Mouse (Mus musculus) stomach, embryonic 16.5 days (tissue): ENCODE data around the gene Gjc2. TPM values are rescaled to one million over a fixed set of nuclear protein-coding genes. Genes with fewer than 3 reads are reported as not detected.

Experiments used
- ATAC-seq: fragments of 200-750 bp; cut with Nextera tagmentation; 2 replicates; pipeline ENCODE4 v1.8.0; 2017; ENCODE audit warnings: moderate number of reproducible peaks, moderate TSS enrichment; ENCODE audit not compliant: insufficient read depth, low FRiP score
- H3K27ac ChIP-seq: fragments of 300-500 bp; sonication (generic); 2 replicates; pipeline ENCODE4 v1.5.1; 2014; ENCODE audit warnings: low read length
- H3K27me3 ChIP-seq: fragments of 300-500 bp; sonication (generic); 2 replicates; pipeline ENCODE4 v1.6.1; 2014; ENCODE audit warnings: low read length, control low read depth, mixed read lengths; ENCODE audit not compliant: control insufficient read depth, insufficient read depth
- H3K36me3 ChIP-seq: fragments of 300-500 bp; sonication (generic); 2 replicates; pipeline ENCODE4 v1.6.1; 2014; ENCODE audit warnings: low read length; ENCODE audit not compliant: control insufficient read depth, insufficient read depth
- H3K4me1 ChIP-seq: fragments of 300-500 bp; sonication (generic); 2 replicates; pipeline ENCODE4 v1.6.1; 2014; ENCODE audit warnings: low read length, control low read depth, mixed read lengths; ENCODE audit not compliant: control insufficient read depth, insufficient read depth
- H3K4me2 ChIP-seq: fragments of 300-500 bp; sonication (generic); 2 replicates; pipeline ENCODE4 v1.6.1; 2014; ENCODE audit warnings: low read depth, low read length, mixed read lengths
- H3K4me3 ChIP-seq: fragments of 300-500 bp; sonication (generic); replicated peaks from 2 replicates; pipeline ENCODE4 v1.5.1; 2014; ENCODE audit warnings: mild to moderate bottlenecking, low read length
- H3K9ac ChIP-seq: fragments of 300-500 bp; sonication (generic); 2 replicates; pipeline ENCODE4 v1.6.1; 2014; ENCODE audit warnings: low read length
- H3K9me3 ChIP-seq: fragments of 300-500 bp; sonication (generic); replicated peaks from 2 replicates; pipeline ENCODE4 v1.6.1; 2016; ENCODE audit warnings: low read length, control low read depth; ENCODE audit not compliant: control insufficient read depth
- WGBS: fragments of 180-500 bp; shearing (Covaris S2); extraction: QIAGEN DNeasy Blood & Tissue Kit; methylation state at CpG from one replicate; pipeline ENCODE4 v1.1.7; 2014; 5-methylcytosine and 5-hydroxymethylcytosine counted together
- polyA plus RNA-seq: library from polyadenylated mRNA; unstranded; fragments of >200 nt; fragmentation: Nextera tagmentation; extraction: Ambion mirVana; gene quantifications from 2 replicates; pipeline ENCODE4 v1.2.1, GENCODE M21; 2015

Gjc2 gene
- polyA plus RNA-seq, 1 experiment from 2014 or later, result 0.62 TPM

DNA sequence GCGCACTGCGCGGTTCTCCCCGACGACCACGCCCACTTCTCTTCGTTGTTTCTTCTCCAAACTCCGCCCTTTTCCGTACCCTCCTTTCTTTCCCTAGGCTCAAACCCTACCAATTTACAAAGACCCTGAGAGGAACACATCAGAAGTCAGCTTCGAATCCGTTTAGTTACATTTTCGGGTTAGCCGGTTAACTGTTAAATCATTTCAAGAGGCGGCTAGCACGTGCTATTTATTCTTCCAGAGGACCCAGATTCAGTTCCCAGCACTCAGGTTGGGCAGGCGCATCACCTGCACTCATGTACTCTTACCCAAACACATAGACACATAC is 9.0 kb upstream of the Gjc2 start, which contains the start of gene Guk1:
TSS of gene Guk1 (minus strand) at position 154 of the 328 bp plus-strand sequence.
- 5% methylated on average over 16 of the region's 16 CpGs for WGBS
- Histone ChIP-seq H3K4me3 (peak within 1 kb of the TSS; percentile 63), H3K9me3 (no peaks in the 10 kb centered on the region), H3K9ac (peak within 1 kb of the TSS; percentile 73), H3K4me1 (0 out of 2 replicates have a peak, but pooled peaks cover 5% of the 10 kb centered on the region), H3K27ac (peak within 1 kb of the TSS; percentile 89), H3K27me3 (no peaks in the 10 kb centered on the region), H3K4me2 (peak within 1 kb of the TSS; percentile 70), H3K36me3 (no peaks in the 10 kb centered on the region)
- no peak for ATAC-seq

DNA sequence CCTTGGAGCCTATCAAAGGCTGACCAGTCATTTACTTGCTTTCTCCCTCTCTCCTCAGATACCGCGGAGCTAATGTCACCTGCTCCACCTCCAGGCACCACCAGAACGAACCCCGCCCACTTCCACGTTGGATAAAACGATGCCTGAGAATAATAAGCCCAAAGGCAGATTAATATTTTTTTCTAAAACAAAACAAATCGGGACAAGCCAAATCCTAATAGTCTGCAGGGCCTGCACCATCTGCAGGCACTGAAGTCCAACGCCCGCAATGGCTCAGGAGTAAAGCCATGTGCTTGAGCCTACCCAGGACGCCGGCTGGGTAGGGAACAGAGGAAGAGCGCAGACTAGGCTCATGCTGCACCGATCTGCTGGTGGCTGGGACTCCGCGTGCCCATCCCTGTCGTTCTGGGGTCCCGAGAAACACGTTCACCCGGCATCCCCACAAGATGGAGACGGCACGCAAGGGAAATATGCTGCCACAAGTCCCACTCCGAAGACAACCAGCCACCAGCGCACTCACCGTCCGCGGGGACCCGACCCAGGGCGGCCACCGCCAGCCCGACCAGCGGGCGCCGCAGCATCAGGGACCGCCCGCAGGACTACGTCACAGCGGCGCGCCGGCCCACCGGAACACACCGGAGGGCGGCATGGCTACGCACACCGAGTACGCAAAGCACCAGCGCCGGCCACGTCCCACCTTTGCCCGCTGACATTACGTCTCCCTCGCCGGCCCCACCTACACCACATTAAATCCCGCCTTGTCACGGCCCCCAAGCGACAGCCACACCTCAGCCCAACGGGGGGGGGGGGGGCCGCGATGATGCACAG is 8.4 kb upstream of the Gjc2 start:
- Histone ChIP-seq H3K27me3 (no peaks in the 10 kb centered on the region), H3K4me3 (peak overlapping the region; percentile 63), H3K9me3 (no peaks in the 10 kb centered on the region), H3K4me1 (0 out of 2 replicates have a peak, but pooled peaks cover 5% of the 10 kb centered on the region), H3K27ac (peak overlapping the region; percentile 89), H3K36me3 (no peaks in the 10 kb centered on the region), H3K4me2 (peak overlapping the region; percentile 70), H3K9ac (peak overlapping the region; percentile 73)
- peak; percentile 97 for ATAC-seq
- under 1% methylated on average over 57 of the region's 59 CpGs for WGBS

DNA sequence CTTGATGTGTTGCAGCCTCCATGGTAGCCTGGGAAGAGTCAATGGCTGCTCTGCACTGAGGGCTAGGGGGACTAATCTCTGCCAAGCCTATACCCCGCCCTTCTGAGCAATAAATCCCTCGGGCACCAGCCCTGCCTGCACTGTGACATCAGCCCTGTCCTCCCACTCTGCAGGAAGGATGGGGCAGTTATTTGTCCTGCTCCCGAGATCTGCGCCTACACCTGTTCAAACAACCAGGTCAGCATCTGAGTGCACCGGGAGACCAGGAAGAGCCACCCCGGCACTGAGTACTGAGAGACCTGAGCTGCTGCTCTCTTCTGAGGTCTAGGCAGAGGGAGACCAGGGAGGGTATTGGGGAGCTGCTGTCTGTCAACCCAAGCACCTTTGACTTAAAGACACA is 4.7 kb upstream of the Gjc2 start:
- Histone ChIP-seq H3K4me3 (no peak overlapping the region), H3K9me3 (no peaks in the 10 kb centered on the region), H3K27ac (no peak overlapping the region), H3K4me2 (no peak overlapping the region), H3K9ac (no peak overlapping the region), H3K36me3 (peaks cover 7% of the 10 kb centered on the region; the same call in 1 of the 2 replicates), H3K27me3 (no peaks in the 10 kb centered on the region), H3K4me1 (peaks cover 12% of the 10 kb centered on the region)
- 56% methylated on average over 6 of the region's 6 CpGs for WGBS
- no peak for ATAC-seq

DNA sequence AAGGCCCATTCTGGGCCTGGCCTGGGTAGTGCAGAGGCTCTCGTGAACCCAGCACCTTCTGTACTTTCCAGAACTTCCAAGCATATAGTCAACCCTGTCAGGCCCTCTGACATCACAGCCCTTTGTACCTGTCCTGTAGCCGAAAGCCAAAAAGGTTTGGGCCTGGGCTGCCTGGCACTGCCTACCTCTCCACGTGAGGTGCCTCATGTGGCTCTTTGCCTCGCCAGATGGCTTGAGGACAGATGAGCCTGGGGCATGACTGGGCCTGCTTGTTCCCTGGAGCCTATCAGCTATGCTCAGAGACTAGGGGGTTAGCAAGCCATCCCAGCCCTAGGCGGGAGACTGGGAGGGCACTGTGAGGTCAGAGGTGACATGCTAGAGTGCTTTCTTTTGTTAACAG is 2.5 kb upstream of the Gjc2 start:
- Histone ChIP-seq H3K9me3 (no peaks in the 10 kb centered on the region), H3K9ac (no peak overlapping the region), H3K4me1 (peaks cover 12% of the 10 kb centered on the region), H3K27me3 (no peaks in the 10 kb centered on the region), H3K27ac (no peak overlapping the region), H3K4me3 (no peak overlapping the region), H3K4me2 (no peak overlapping the region), H3K36me3 (peaks cover 7% of the 10 kb centered on the region; the same call in 1 of the 2 replicates)
- no peak for ATAC-seq
- WGBS, result 79% methylated on average over 5 of the region's 5 CpGs

DNA sequence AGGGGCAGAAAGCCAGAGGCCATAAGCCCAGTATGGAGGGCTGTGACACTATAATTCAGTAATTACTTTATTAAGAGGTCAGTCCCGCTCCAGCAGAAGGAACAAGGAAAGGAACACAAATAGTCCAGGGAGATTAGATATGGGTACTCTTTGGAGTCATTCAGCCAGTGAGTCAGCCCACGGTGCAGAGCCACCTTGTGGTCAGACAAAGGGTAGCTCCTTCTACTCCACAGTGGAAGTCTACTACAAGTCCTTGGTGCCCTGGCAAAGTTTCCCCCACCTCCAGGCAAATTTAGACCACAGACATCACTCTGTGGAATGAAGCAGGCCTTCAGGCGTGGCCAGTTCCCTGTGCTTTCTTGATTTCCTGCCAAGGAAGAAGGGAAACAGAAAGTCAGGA is 808 bp upstream of the Gjc2 start:
- Histone ChIP-seq H3K4me2 (0 out of 2 replicates have a peak overlapping the region, but pooled peaks have one; percentile 7), H3K27ac (peak overlapping the region; percentile 73), H3K9me3 (no peaks in the 10 kb centered on the region), H3K36me3 (peaks cover 7% of the 10 kb centered on the region; the same call in 1 of the 2 replicates), H3K4me3 (no peak overlapping the region), H3K27me3 (peaks cover 10% of the 10 kb centered on the region; the same call in 1 of the 2 replicates), H3K4me1 (peaks cover 12% of the 10 kb centered on the region), H3K9ac (0 out of 2 replicates have a peak overlapping the region, but pooled peaks have one; percentile 24)
- WGBS, result 31% methylated on average over 3 of the region's 3 CpGs
- ATAC-seq, result peak; percentile 44; the same call in 1 of the 2 replicates

DNA sequence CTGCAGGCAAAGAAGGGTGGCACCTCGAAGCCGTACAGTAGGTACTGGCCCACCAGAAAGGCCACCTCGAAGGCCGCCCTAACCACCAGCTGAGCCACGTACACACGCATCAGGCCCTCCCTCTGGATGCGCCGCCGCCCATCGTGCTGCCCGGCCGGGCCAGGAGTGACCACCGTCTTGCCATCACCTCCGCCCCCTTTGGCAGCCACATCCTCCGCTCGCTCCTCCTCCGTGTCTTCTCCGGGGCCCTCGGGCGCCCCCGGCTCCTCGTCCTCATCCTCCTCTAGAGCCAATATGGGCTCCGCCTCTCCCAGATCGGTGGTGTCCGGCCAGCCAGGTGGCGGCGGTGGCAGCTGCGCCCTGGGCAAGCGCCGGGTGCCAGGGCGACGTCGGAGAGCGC is 6.1 kb downstream of the Gjc2 start:
- WGBS, result 5% methylated on average over 34 of the region's 34 CpGs

DNA sequence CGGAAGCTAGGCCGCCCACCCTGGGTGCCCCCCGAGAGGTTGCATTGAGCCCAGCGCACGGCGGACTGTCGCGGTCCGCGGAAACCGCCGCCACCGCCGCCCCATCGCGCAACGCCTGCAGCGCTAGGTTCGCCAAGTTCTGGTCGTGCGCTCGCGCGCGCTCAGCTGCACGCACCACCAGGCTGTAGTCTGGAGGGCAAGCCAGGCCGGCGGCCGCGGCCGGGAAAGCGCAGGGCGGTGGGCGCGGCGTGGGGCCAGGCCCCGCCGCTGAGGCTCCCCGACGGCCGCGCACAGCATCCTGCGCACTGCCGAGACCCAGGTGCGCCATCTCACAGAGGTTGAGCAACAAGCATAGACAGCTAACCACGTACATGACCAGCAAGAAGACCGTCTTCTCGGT is 6.5 kb downstream of the Gjc2 start:
- no peaks in the 10 kb centered on the region for H3K36me3 ChIP-seq
- H3K4me2 ChIP-seq, result peak overlapping the region; percentile 35
- peaks cover 56% of the 10 kb centered on the region for H3K27me3 ChIP-seq
- H3K9ac ChIP-seq, result peak overlapping the region; percentile 48
- H3K4me1 ChIP-seq, result no peaks in the 10 kb centered on the region
- ATAC-seq, result no peak
- H3K4me3 ChIP-seq, result peak overlapping the region; percentile 25
- H3K9me3 ChIP-seq, result no peaks in the 10 kb centered on the region
- H3K27ac ChIP-seq, result no peak overlapping the region
- 2% methylated on average over 48 of the region's 48 CpGs for WGBS

More for the DNA sequence above, 6.1 kb downstream of the Gjc2 start:
- H3K9ac ChIP-seq, result peak overlapping the region; percentile 48; the same call in 1 of the 2 replicates
- peaks cover 56% of the 10 kb centered on the region for H3K27me3 ChIP-seq
- no peaks in the 10 kb centered on the region for H3K36me3 ChIP-seq
- no peak overlapping the region for H3K27ac ChIP-seq
- no peaks in the 10 kb centered on the region for H3K4me1 ChIP-seq
- ATAC-seq, result no peak
- no peaks in the 10 kb centered on the region for H3K9me3 ChIP-seq
- peak overlapping the region; percentile 35 for H3K4me2 ChIP-seq
- H3K4me3 ChIP-seq, result peak overlapping the region; percentile 25

DNA sequence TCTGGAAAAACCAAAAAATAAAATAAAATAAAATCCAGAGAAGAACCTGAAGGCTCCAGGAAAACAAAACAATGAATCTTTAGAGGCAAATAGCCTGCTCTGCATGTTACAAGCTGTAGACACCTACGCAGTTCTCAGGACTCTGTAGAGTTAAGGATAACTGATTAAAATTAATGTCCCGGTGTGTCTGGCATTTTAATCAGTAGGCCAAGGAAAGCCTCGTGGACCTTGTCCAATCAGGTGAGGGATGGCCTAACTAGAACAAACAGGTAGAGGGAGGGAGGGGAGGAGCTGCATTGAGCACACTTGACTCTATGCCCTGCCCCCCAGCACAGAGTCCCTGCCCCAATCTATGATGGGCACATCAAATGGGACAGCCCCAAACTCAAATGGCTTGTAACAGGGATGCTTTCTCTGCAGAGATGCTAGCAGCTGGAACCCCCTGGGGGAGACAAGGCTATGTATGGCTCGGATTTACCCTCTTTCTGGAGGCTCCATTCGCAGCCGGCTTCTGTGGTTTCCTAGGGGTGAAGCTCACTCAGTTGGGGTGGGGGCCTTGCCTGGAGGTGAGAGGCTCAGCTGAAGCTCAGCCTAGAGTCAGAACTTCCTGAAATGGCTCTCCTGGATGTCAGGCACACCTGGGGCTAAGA is 8.7 kb downstream of the Gjc2 start:
- no peak overlapping the region for H3K9ac ChIP-seq
- WGBS, result 47% methylated on average over 6 of the region's 6 CpGs
- no peak overlapping the region for H3K27ac ChIP-seq
- peaks cover 51% of the 10 kb centered on the region for H3K27me3 ChIP-seq
- H3K4me3 ChIP-seq, result no peak overlapping the region
- H3K4me2 ChIP-seq, result no peak overlapping the region
- no peaks in the 10 kb centered on the region for H3K4me1 ChIP-seq
- H3K9me3 ChIP-seq, result no peaks in the 10 kb centered on the region
- no peaks in the 10 kb centered on the region for H3K36me3 ChIP-seq
- ATAC-seq, result no peak

DNA sequence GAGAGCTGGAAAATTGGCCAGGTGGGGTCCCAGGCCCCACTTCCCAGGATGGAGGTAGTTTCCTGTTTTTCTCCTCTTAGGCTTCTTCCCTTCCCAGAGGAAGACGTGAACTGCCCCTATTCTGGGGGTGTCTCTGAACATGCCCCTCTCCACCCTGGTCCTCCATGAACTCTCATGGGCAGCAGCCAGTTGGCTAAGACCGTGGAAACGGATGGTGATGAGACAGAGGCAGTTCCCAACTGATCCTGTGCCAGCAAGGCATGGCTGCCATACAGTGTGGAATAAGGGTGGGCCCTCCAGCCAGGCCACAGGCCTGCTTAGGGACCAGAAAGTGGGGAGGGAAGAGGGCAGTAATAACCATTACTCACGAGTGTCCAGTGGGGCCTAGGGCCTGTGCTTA is 12.5 kb downstream of the Gjc2 start:
- no peaks in the 10 kb centered on the region for H3K4me1 ChIP-seq
- peaks cover 14% of the 10 kb centered on the region for H3K27me3 ChIP-seq
- no peak overlapping the region for H3K9ac ChIP-seq
- 72% methylated on average over 4 of the region's 4 CpGs for WGBS
- no peak overlapping the region for H3K4me3 ChIP-seq
- H3K9me3 ChIP-seq, result no peaks in the 10 kb centered on the region
- H3K27ac ChIP-seq, result no peak overlapping the region
- H3K36me3 ChIP-seq, result no peaks in the 10 kb centered on the region
- H3K4me2 ChIP-seq, result no peak overlapping the region
- no peak for ATAC-seq
